Mouse (Mus musculus) WW6 (cell line): Measurements from ENCODE around the gene Hist1h2af.
"Not testable (repeated sequence)": the region's sequence is repeated elsewhere in the genome, so short reads cannot be mapped to it uniquely, and the experiment has no call there.

ENCODE experiments used
- DNase-seq: peaks from one replicate; pipeline ENCODE4 v3.0.0-alpha.2; 2013; ENCODE audit warnings: low read depth, low spot score

Hist1h2af gene

GRCm38 (mm10) chr13:23555839-23556416 lies 22.2 kb downstream of the Hist1h2af start:
- no peak for DNase-seq

- no peak for DNase-seq
Measured at GRCm38 (mm10) chr13:23556906-23557305, 23.2 kb downstream of the Hist1h2af start.

DNA sequence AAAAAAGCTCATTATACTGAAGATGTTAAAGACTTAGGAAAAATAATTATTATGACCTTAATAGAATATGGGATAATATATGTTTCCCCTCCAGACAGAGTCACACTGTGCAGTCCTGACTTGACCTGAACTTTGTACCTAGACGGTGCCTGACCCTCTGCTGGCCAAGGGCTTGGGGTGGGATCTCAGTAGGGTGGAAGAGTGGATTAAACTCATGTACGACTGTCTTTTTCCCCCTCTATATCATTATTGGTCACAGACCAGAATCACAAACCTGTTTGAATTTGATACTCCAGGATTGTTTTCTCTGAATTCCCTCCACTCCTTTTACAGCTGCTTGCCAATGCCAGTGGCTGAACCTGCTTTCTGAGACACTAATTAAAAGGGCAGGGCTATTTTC lies 27.0 kb downstream of the Hist1h2af start:
- DNase-seq, result not testable (repeated sequence)

DNA sequence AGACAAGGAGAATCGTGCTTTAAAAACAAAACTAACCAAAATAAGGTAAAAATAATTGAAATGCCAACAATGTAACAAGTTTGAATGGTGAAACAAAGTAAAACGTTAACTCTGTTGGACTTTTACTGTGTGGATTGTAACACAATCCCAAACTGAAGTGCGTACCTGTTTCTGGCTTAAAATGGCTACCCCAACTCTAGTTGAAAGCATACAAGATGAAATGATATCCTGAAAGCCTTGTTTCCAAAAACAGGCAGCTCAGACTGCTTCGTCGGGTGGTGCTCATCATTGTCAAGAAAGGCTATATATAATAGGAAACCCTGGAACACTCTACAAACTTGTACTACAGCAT lies 27.8 kb downstream of the Hist1h2af start:
- DNase-seq, result not testable (repeated sequence)

GRCm38 (mm10) chr13:23561883-23562659 lies 28.4 kb downstream of the Hist1h2af start, which contains the start of gene Hist1h3e:
Gene Hist1h3e (minus strand): TSS chr13:23562369.
- not testable (repeated sequence) for DNase-seq

DNA sequence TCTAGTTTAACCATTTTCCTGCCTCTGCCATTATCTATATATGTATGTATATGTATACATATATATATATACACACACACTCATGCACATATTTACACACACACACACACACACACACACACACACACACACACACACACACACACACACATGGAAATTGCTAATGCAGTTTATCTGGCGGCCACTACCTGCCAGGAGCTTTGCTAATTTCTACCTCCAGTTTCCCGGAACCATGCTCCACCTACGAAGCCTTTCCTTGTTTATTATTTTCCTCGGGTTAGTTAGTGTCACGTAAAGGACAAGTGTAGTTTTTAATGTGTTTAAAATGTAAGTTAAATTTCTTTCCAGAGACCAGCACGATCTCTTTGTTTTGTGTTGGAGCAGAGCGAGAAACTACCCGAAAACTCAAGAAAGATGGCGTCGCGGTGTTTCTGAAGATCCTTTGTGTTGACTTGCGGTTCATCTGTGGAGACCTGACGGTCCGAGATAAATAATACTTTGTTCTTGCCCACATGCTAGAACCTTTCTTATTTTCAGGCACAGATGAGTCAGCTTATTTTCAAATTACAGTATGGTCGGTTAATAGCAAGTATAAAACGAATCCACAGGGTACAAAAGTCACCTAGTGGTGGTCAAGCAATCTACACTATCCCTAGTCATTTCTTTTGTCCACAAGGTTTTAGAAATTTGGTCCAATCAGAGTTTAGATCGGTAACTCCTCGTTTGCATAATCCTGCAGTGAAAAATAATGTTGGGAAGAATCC lies 29.2 kb downstream of the Hist1h2af start:
- no peak for DNase-seq

- no peak for DNase-seq
Measured at GRCm38 (mm10) chr13:23564482-23564881, 30.8 kb downstream of the Hist1h2af start.

DNA sequence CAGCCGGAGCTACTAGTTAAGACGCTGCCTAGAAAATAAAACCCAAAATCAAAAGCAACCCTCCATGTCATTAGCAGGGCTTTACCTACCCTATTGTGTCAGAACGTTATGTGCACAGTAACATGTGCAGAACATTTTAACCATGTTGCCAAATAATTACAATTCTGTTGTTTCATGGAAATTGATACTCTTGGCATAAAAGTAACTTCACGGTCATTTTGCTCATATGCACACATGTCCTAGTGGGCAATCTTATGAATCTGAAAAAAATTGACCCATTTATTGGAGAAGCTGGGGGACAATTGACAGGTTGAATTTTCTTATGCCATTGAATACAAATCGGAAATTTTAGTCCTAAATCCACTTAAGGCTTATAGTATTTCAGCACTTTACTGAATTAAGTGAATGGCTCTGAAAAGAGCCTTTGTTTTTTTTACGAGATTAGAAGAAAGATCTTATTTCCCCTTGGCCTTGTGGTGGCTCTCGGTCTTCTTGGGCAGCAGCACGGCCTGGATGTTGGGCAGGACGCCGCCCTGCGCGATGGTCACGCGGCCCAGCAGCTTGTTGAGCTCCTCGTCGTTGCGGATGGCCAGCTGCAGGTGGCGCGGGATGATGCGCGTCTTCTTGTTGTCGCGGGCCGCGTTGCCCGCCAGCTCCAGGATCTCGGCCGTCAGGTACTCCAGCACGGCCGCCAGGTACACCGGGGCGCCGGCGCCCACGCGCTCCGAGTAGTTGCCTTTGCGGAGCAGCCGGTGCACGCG lies 36.7 kb downstream of the Hist1h2af start:
- not testable (repeated sequence) for DNase-seq

GRCm38 (mm10) chr13:23571022-23571503 lies 37.4 kb downstream of the Hist1h2af start, which contains the start of the genes Hist1h2ae and Hist1h2bg:
Gene Hist1h2ae (minus strand): TSS chr13:23571220.
Gene Hist1h2bg (plus strand): TSS chr13:23571396.
- no peak for DNase-seq

- DNase-seq, result not testable (repeated sequence)
Measured at GRCm38 (mm10) chr13:23571504-23572217, 38.0 kb downstream of the Hist1h2af start.

GRCm38 (mm10) chr13:23572218-23573033 lies 38.7 kb downstream of the Hist1h2af start:
- no peak for DNase-seq

- DNase-seq, result not testable (repeated sequence)
Measured at GRCm38 (mm10) chr13:23573034-23573897, 39.6 kb downstream of the Hist1h2af start.

- DNase-seq, result not testable (repeated sequence)
Measured at GRCm38 (mm10) chr13:23573898-23574524, 40.3 kb downstream of the Hist1h2af start, which contains the start of the genes Hist1h2bf and Hist1h2ad. Gene Hist1h2bf (minus strand): TSS chr13:23574196. Gene Hist1h2ad (plus strand): TSS chr13:23574381.

DNA sequence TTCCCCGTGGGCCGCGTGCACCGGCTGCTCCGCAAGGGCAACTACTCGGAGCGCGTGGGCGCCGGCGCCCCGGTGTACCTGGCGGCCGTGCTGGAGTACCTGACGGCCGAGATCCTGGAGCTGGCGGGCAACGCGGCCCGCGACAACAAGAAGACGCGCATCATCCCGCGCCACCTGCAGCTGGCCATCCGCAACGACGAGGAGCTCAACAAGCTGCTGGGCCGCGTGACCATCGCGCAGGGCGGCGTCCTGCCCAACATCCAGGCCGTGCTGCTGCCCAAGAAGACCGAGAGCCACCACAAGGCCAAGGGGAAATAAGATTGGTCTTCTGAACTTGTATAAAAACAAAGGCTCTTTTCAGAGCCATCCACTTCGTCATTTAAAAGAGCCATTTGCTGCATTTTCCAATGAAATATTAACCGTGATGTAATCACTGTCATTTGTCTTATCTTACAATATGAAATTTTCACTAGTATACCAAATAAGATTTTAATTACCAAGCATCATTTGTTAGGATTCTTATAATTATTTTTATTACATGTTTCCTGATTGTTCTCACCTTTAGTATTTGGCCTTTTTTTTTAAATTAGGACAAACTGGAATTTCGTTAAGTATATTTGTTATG lies 41.0 kb downstream of the Hist1h2af start:
- DNase-seq, result not testable (repeated sequence)

DNA sequence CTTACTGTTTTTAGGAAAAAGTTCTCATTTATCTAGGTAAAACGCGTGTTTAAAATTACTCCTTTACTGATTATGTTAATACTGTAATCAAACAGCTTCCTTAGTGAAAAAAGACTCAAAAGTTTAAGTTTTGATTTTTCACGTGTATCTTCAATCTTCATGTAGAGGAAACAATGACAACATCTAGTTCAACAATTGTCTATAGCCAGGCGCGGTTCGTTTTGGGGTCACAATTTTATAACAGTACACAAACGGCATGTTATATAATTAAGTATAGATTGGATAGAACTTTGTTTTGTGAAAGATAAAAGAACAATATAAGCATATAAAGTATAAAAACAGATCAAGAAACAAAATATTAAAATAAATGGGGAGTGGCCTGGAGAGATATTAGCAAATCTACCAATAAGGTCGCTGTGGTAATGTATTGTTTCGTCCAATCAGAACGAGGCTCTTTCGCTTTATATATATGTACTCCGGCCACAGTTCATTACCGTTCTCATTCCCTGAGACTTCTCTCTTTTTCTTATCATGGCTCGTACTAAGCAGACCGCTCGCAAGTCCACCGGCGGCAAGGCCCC lies 41.7 kb downstream of the Hist1h2af start, which contains the start of gene Hist1h3d:
Gene Hist1h3d (plus strand): TSS at position 493 of the 581 bp plus-strand sequence.
- DNase-seq, result no peak

GRCm38 (mm10) chr13:23575864-23576313 lies 42.2 kb downstream of the Hist1h2af start:
- not testable (repeated sequence) for DNase-seq

- no peak for DNase-seq
Measured at GRCm38 (mm10) chr13:23576351-23576881, 42.7 kb downstream of the Hist1h2af start.
